Mouse (Mus musculus) kidney, postnatal 36 days (tissue): ENCODE results near the gene Zfhx3.
"Not testable (repeated sequence)": the region's sequence is repeated elsewhere in the genome, so short reads cannot be mapped to it uniquely, and the experiment has no call there.

Experiments used
- DNase-seq, 2 experiments: peaks; one replicate each; pipeline ENCODE4 v3.0.0; 2021 to 2022; ENCODE audit warnings: mixed read lengths in 2 of 2

Gene Zfhx3

GRCm38 (mm10) chr8:107941922-107942694 lies at the start of gene Zfhx3:
TSS of gene Zfhx3 (plus strand) at chr8:107942644.
- DNase-seq = no peak

- no peak for DNase-seq
These were observed 23.5 kb upstream of the Zfhx3 start for GRCm38 (mm10) chr8:107918984-107919383.

GRCm38 (mm10) chr8:107926149-107926548 lies 16.3 kb upstream of the Zfhx3 start:
- DNase-seq = no peak

- no peak for DNase-seq
These were observed 5.7 kb upstream of the Zfhx3 start for GRCm38 (mm10) chr8:107936725-107937124.

- not testable (repeated sequence) for DNase-seq
These were observed 4.2 kb upstream of the Zfhx3 start for GRCm38 (mm10) chr8:107938231-107938630.

- no peak for DNase-seq
These were observed 2.3 kb upstream of the Zfhx3 start for GRCm38 (mm10) chr8:107940181-107940580.

- DNase-seq = no peak
These were observed 487 bp downstream of the Zfhx3 start for GRCm38 (mm10) chr8:107942752-107943510.

GRCm38 (mm10) chr8:107943550-107944348 lies 1.3 kb downstream of the Zfhx3 start:
- DNase-seq = no peak

GRCm38 (mm10) chr8:107944676-107945600 lies 2.5 kb downstream of the Zfhx3 start:
- no peak for DNase-seq

GRCm38 (mm10) chr8:107946888-107947287 lies 4.4 kb downstream of the Zfhx3 start:
- DNase-seq = no peak

GRCm38 (mm10) chr8:107955887-107956286 lies 13.4 kb downstream of the Zfhx3 start:
- DNase-seq = peak in 1 of 2 experiments; percentile 19

- DNase-seq = no peak
These were observed 15.1 kb downstream of the Zfhx3 start for GRCm38 (mm10) chr8:107957566-107957965.

GRCm38 (mm10) chr8:107960466-107960865 lies 18.0 kb downstream of the Zfhx3 start:
- DNase-seq = no peak

- DNase-seq = no peak
These were observed 18.4 kb downstream of the Zfhx3 start for GRCm38 (mm10) chr8:107960878-107961277.

- no peak for DNase-seq
These were observed 29.8 kb downstream of the Zfhx3 start for GRCm38 (mm10) chr8:107972198-107972597.

- no peak for DNase-seq
These were observed 32.0 kb downstream of the Zfhx3 start for GRCm38 (mm10) chr8:107974451-107974850.

GRCm38 (mm10) chr8:107978247-107978646 lies 35.8 kb downstream of the Zfhx3 start:
- DNase-seq = no peak

- DNase-seq = no peak
These were observed 38.2 kb downstream of the Zfhx3 start for GRCm38 (mm10) chr8:107980618-107981017.

- DNase-seq = peak; percentile 44 to 78
These were observed 44.2 kb downstream of the Zfhx3 start for GRCm38 (mm10) chr8:107986629-107987028.

GRCm38 (mm10) chr8:107998874-107999273 lies 56.4 kb downstream of the Zfhx3 start:
- DNase-seq = no peak

- no peak for DNase-seq
These were observed 69.1 kb downstream of the Zfhx3 start for GRCm38 (mm10) chr8:108011516-108011915.

GRCm38 (mm10) chr8:108017727-108018126 lies 75.3 kb downstream of the Zfhx3 start:
- no peak for DNase-seq
